Mouse (Mus musculus): ENCODE results near the gene Irs2. TPM values are rescaled to one million over a fixed set of nuclear protein-coding genes. Genes with fewer than 3 reads are reported as not detected.

Irs2 gene
- polyA plus RNA-seq, 1 experiment from 2014 or later: 6.1 TPM

- whole genome bisulfite sequencing: 81% methylated on average over 2 of the region's 2 CpGs
- no peaks in the 10 kb centered on the region for H3K27me3 ChIP-seq (ENCODE audit: control insufficient read depth, insufficient read depth, low read length)
- ATAC-seq (ENCODE audit: low read depth): no peak
- H3K27ac ChIP-seq (ENCODE audit: low read depth, low read length): no peak overlapping the region
- H3K4me2 ChIP-seq (ENCODE audit: low read depth, low read length): no peak overlapping the region
- H3K4me3 ChIP-seq (ENCODE audit: low read depth, low read length): no peak overlapping the region
- no peak overlapping the region for H3K9ac ChIP-seq (replicated peaks; ENCODE audit: low read depth, low read length)
- peaks cover 27% of the 10 kb centered on the region for H3K4me1 ChIP-seq (ENCODE audit: control insufficient read depth, insufficient read depth, low read length)
- no peaks in the 10 kb centered on the region for H3K36me3 ChIP-seq (ENCODE audit: control insufficient read depth, insufficient read depth, low read length)
- no peaks in the 10 kb centered on the region for H3K9me3 ChIP-seq (ENCODE audit: control insufficient read depth, low read length)
Measured at GRCm38 (mm10) chr8:10995756-10996155, 12.5 kb downstream of the Irs2 start.

GRCm38 (mm10) chr8:10994390-10994954, 13.8 kb downstream of the Irs2 start:
- no peaks in the 10 kb centered on the region for H3K9me3 ChIP-seq (ENCODE audit: control insufficient read depth, low read length)
- no peak overlapping the region for H3K9ac ChIP-seq (replicated peaks; ENCODE audit: low read depth, low read length)
- H3K27ac ChIP-seq (ENCODE audit: low read depth, low read length): no peak overlapping the region
- WGBS: 87% methylated on average over 6 of the region's 6 CpGs
- H3K4me2 ChIP-seq (ENCODE audit: low read depth, low read length): no peak overlapping the region
- H3K4me3 ChIP-seq (ENCODE audit: low read depth, low read length): no peak overlapping the region
- no peak for ATAC-seq (ENCODE audit: low read depth)
- no peaks in the 10 kb centered on the region for H3K27me3 ChIP-seq (ENCODE audit: control insufficient read depth, insufficient read depth, low read length)
- peaks cover 26% of the 10 kb centered on the region for H3K4me1 ChIP-seq (ENCODE audit: control insufficient read depth, insufficient read depth, low read length)
- no peaks in the 10 kb centered on the region for H3K36me3 ChIP-seq (ENCODE audit: control insufficient read depth, insufficient read depth, low read length)

- Histone ChIP-seq H3K9ac (replicated peaks; ENCODE audit: low read depth, low read length) (no peak overlapping the region), H3K9me3 (ENCODE audit: control insufficient read depth, low read length) (no peaks in the 10 kb centered on the region), H3K27ac (ENCODE audit: low read depth, low read length) (no peak overlapping the region), H3K36me3 (ENCODE audit: control insufficient read depth, insufficient read depth, low read length) (no peaks in the 10 kb centered on the region), H3K4me2 (ENCODE audit: low read depth, low read length) (no peak overlapping the region), H3K27me3 (ENCODE audit: control insufficient read depth, insufficient read depth, low read length) (no peaks in the 10 kb centered on the region), H3K4me3 (ENCODE audit: low read depth, low read length) (no peak overlapping the region), H3K4me1 (ENCODE audit: control insufficient read depth, insufficient read depth, low read length) (peaks cover 26% of the 10 kb centered on the region)
- ATAC-seq (ENCODE audit: low read depth): 0 out of 2 replicates have a peak, but pooled peaks have one; percentile 29
- WGBS: 95% methylated on average over 10 of the region's 10 CpGs
Measured at GRCm38 (mm10) chr8:10993582-10994216, 14.6 kb downstream of the Irs2 start.

GRCm38 (mm10) chr8:10992081-10992480, 16.2 kb downstream of the Irs2 start:
- H3K27me3 ChIP-seq (ENCODE audit: control insufficient read depth, insufficient read depth, low read length): no peaks in the 10 kb centered on the region
- H3K27ac ChIP-seq (ENCODE audit: low read depth, low read length): no peak overlapping the region
- WGBS: 38% methylated on average over 8 of the region's 8 CpGs
- H3K4me2 ChIP-seq (ENCODE audit: low read depth, low read length): no peak overlapping the region
- no peak overlapping the region for H3K4me3 ChIP-seq (ENCODE audit: low read depth, low read length)
- peaks cover 26% of the 10 kb centered on the region for H3K4me1 ChIP-seq (ENCODE audit: control insufficient read depth, insufficient read depth, low read length)
- no peaks in the 10 kb centered on the region for H3K36me3 ChIP-seq (ENCODE audit: control insufficient read depth, insufficient read depth, low read length)
- peak; percentile 54; the same call in 1 of the 2 replicates for ATAC-seq (ENCODE audit: low read depth)
- H3K9me3 ChIP-seq (ENCODE audit: control insufficient read depth, low read length): no peaks in the 10 kb centered on the region
- H3K9ac ChIP-seq (replicated peaks; ENCODE audit: low read depth, low read length): no peak overlapping the region

GRCm38 (mm10) chr8:10991323-10991722, 16.9 kb downstream of the Irs2 start:
- no peaks in the 10 kb centered on the region for H3K27me3 ChIP-seq (ENCODE audit: control insufficient read depth, insufficient read depth, low read length)
- no peak overlapping the region for H3K9ac ChIP-seq (replicated peaks; ENCODE audit: low read depth, low read length)
- H3K9me3 ChIP-seq (ENCODE audit: control insufficient read depth, low read length): no peaks in the 10 kb centered on the region
- H3K27ac ChIP-seq (ENCODE audit: low read depth, low read length): no peak overlapping the region
- no peak overlapping the region for H3K4me2 ChIP-seq (ENCODE audit: low read depth, low read length)
- peaks cover 26% of the 10 kb centered on the region for H3K4me1 ChIP-seq (ENCODE audit: control insufficient read depth, insufficient read depth, low read length)
- 52% methylated on average over 2 of the region's 2 CpGs for WGBS
- H3K36me3 ChIP-seq (ENCODE audit: control insufficient read depth, insufficient read depth, low read length): peaks cover 3% of the 10 kb centered on the region; the same call in 1 of the 2 replicates
- no peak overlapping the region for H3K4me3 ChIP-seq (ENCODE audit: low read depth, low read length)
- no peak for ATAC-seq (ENCODE audit: low read depth)

GRCm38 (mm10) chr8:10990421-10991110, 17.7 kb downstream of the Irs2 start:
- H3K27me3 ChIP-seq (ENCODE audit: control insufficient read depth, insufficient read depth, low read length): no peaks in the 10 kb centered on the region
- peaks cover 26% of the 10 kb centered on the region for H3K4me1 ChIP-seq (ENCODE audit: control insufficient read depth, insufficient read depth, low read length)
- no peaks in the 10 kb centered on the region for H3K9me3 ChIP-seq (ENCODE audit: control insufficient read depth, low read length)
- no peak for ATAC-seq (ENCODE audit: low read depth)
- no peak overlapping the region for H3K9ac ChIP-seq (replicated peaks; ENCODE audit: low read depth, low read length)
- H3K4me2 ChIP-seq (ENCODE audit: low read depth, low read length): no peak overlapping the region
- no peak overlapping the region for H3K27ac ChIP-seq (ENCODE audit: low read depth, low read length)
- peaks cover 8% of the 10 kb centered on the region for H3K36me3 ChIP-seq (ENCODE audit: control insufficient read depth, insufficient read depth, low read length)
- WGBS: 19% methylated on average over 10 of the region's 10 CpGs
- no peak overlapping the region for H3K4me3 ChIP-seq (ENCODE audit: low read depth, low read length)

GRCm38 (mm10) chr8:10989946-10990345, 18.3 kb downstream of the Irs2 start:
- no peak overlapping the region for H3K4me3 ChIP-seq (ENCODE audit: low read depth, low read length)
- no peak overlapping the region for H3K27ac ChIP-seq (ENCODE audit: low read depth, low read length)
- no peak overlapping the region for H3K9ac ChIP-seq (replicated peaks; ENCODE audit: low read depth, low read length)
- H3K36me3 ChIP-seq (ENCODE audit: control insufficient read depth, insufficient read depth, low read length): peaks cover 9% of the 10 kb centered on the region
- H3K4me2 ChIP-seq (ENCODE audit: low read depth, low read length): no peak overlapping the region
- H3K4me1 ChIP-seq (ENCODE audit: control insufficient read depth, insufficient read depth, low read length): peaks cover 26% of the 10 kb centered on the region
- WGBS: 52% methylated on average over 3 of the region's 3 CpGs
- H3K9me3 ChIP-seq (ENCODE audit: control insufficient read depth, low read length): no peaks in the 10 kb centered on the region
- no peak for ATAC-seq (ENCODE audit: low read depth)
- no peaks in the 10 kb centered on the region for H3K27me3 ChIP-seq (ENCODE audit: control insufficient read depth, insufficient read depth, low read length)

GRCm38 (mm10) chr8:10986638-10987037, 21.6 kb downstream of the Irs2 start:
- peaks cover 19% of the 10 kb centered on the region for H3K4me1 ChIP-seq (ENCODE audit: control insufficient read depth, insufficient read depth, low read length)
- H3K4me3 ChIP-seq (ENCODE audit: low read depth, low read length): no peak overlapping the region
- H3K9ac ChIP-seq (replicated peaks; ENCODE audit: low read depth, low read length): no peak overlapping the region
- H3K27ac ChIP-seq (ENCODE audit: low read depth, low read length): no peak overlapping the region
- ATAC-seq (ENCODE audit: low read depth): no peak
- H3K27me3 ChIP-seq (ENCODE audit: control insufficient read depth, insufficient read depth, low read length): no peaks in the 10 kb centered on the region
- no peak overlapping the region for H3K4me2 ChIP-seq (ENCODE audit: low read depth, low read length)
- H3K9me3 ChIP-seq (ENCODE audit: control insufficient read depth, low read length): no peaks in the 10 kb centered on the region
- H3K36me3 ChIP-seq (ENCODE audit: control insufficient read depth, insufficient read depth, low read length): peaks cover 14% of the 10 kb centered on the region
- WGBS: 97% methylated on average over 17 of the region's 17 CpGs

- Histone ChIP-seq H3K27ac (ENCODE audit: low read depth, low read length) (no peak overlapping the region), H3K4me1 (ENCODE audit: control insufficient read depth, insufficient read depth, low read length) (peaks cover 7% of the 10 kb centered on the region; the same call in 1 of the 2 replicates), H3K4me3 (ENCODE audit: low read depth, low read length) (no peak overlapping the region), H3K4me2 (ENCODE audit: low read depth, low read length) (no peak overlapping the region), H3K36me3 (ENCODE audit: control insufficient read depth, insufficient read depth, low read length) (peaks cover 14% of the 10 kb centered on the region), H3K9me3 (ENCODE audit: control insufficient read depth, low read length) (no peaks in the 10 kb centered on the region), H3K9ac (replicated peaks; ENCODE audit: low read depth, low read length) (no peak overlapping the region), H3K27me3 (ENCODE audit: control insufficient read depth, insufficient read depth, low read length) (no peaks in the 10 kb centered on the region)
- no peak for ATAC-seq (ENCODE audit: low read depth)
- WGBS: 57% methylated on average over 7 of the region's 7 CpGs
Measured at GRCm38 (mm10) chr8:10985064-10985463, 23.2 kb downstream of the Irs2 start.
